Mouse (Mus musculus) heart, embryonic 13.5 days (tissue): Measurements from ENCODE around the gene Slc16a1. TPM values are rescaled to one million over a fixed set of nuclear protein-coding genes. Genes with fewer than 3 reads are reported as not detected.
A peak's percentile ranks its signal among the peaks of the same experiment; 100 is the strongest.
"Not testable (repeated sequence)": the region's sequence is repeated elsewhere in the genome, so short reads cannot be mapped to it uniquely, and the experiment has no call there.

Source experiments
- ATAC-seq: fragments of 200-750 bp; cut with Nextera tagmentation; 2 replicates; pipeline ENCODE4 v1.8.0; 2017; ENCODE audit warnings: moderate TSS enrichment; ENCODE audit not compliant: insufficient number of reproducible peaks, low FRiP score, low TSS enrichment; ENCODE audit errors: extremely low read depth
- H3K27ac ChIP-seq: fragments of 300-500 bp; sonication (generic); replicated peaks from 2 replicates; pipeline ENCODE4 v1.5.1; 2015; ENCODE audit warnings: moderate library complexity, mild to moderate bottlenecking, inconsistent platforms
- H3K27me3 ChIP-seq: fragments of 300-500 bp; sonication (generic); replicated peaks from 2 replicates; pipeline ENCODE4 v1.6.1; 2015; ENCODE audit warnings: mild to moderate bottlenecking, inconsistent platforms
- H3K36me3 ChIP-seq: fragments of 300-500 bp; sonication (generic); 2 replicates; pipeline ENCODE4 v1.6.1; 2015; ENCODE audit warnings: mild to moderate bottlenecking, inconsistent platforms
- H3K4me1 ChIP-seq: fragments of 300-500 bp; sonication (generic); 2 replicates; pipeline ENCODE4 v1.6.1; 2015; ENCODE audit warnings: inconsistent platforms
- H3K4me2 ChIP-seq: fragments of 300-500 bp; sonication (generic); 2 replicates; pipeline ENCODE4 v1.6.1; 2015; ENCODE audit warnings: inconsistent platforms, mild to moderate bottlenecking, moderate library complexity
- H3K4me3 ChIP-seq: fragments of 300-500 bp; sonication (generic); 2 replicates; pipeline ENCODE4 v1.5.1; 2015; ENCODE audit warnings: moderate library complexity, mild to moderate bottlenecking, inconsistent platforms
- H3K9ac ChIP-seq: fragments of 300-500 bp; sonication (generic); 2 replicates; pipeline ENCODE4 v1.6.1; 2015; ENCODE audit warnings: inconsistent platforms, mild to moderate bottlenecking, moderate library complexity
- H3K9me3 ChIP-seq: fragments of 300-500 bp; sonication (generic); 2 replicates; pipeline ENCODE4 v1.6.1; 2016; ENCODE audit warnings: inconsistent platforms
- WGBS: fragments of 180-500 bp; shearing (Covaris S2); methylation state at CpG from one replicate; pipeline ENCODE4 v1.1.7; 2015; ENCODE audit warnings: mixed read lengths; 5-methylcytosine and 5-hydroxymethylcytosine counted together
- polyA plus RNA-seq: library from polyadenylated mRNA; unstranded; fragments of >200 nt; fragmentation: Nextera tagmentation; extraction: Ambion mirVana; gene quantifications from 2 replicates; pipeline ENCODE4 v1.2.1, GENCODE M21; 2015

Gene Slc16a1
- polyA plus RNA-seq, 1 experiment from 2014 or later: 65.4 TPM

DNA sequence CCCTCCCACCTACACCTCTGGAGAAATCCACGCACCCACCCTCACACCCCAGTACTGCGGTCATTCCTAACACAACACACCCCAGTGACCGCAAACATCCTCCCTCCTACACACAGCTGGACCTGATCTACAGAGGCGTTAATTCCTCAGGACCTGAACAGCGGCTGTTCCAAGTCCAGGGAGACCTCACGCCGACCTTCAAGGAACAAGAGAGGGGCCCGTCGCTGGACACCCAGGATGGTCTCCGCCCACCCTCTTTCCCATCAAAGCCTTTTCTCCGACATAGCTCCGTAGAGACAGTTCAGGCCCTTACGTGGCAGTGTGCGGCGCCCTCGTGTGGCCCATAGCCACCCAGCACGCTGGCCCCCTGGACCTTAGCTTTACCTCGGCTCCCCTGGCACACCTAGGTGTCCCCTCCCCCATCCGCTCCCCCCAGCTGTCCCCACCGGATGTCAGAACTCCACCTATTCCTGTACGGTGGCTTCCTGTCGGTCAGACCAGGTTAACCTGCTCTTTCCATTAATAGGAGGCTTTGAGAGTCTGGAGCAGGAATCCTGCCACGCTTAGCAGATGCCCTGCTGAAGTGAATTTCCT lies 36.9 kb downstream of the Slc16a1 start:
- H3K36me3 ChIP-seq: no peaks in the 10 kb centered on the region
- H3K27me3 ChIP-seq: no peaks in the 10 kb centered on the region
- H3K9ac ChIP-seq: peak overlapping the region; percentile 79
- peak overlapping the region; percentile 57 for H3K4me3 ChIP-seq
- peaks cover 36% of the 10 kb centered on the region for H3K4me1 ChIP-seq
- WGBS: 4% methylated on average over 23 of the region's 23 CpGs
- H3K9me3 ChIP-seq: no peaks in the 10 kb centered on the region
- ATAC-seq: peak; percentile 49; the same call in 1 of the 2 replicates
- 0 out of 2 replicates have a peak overlapping the region, but pooled peaks have one; percentile 66 for H3K27ac ChIP-seq
- peak overlapping the region; percentile 83 for H3K4me2 ChIP-seq

DNA sequence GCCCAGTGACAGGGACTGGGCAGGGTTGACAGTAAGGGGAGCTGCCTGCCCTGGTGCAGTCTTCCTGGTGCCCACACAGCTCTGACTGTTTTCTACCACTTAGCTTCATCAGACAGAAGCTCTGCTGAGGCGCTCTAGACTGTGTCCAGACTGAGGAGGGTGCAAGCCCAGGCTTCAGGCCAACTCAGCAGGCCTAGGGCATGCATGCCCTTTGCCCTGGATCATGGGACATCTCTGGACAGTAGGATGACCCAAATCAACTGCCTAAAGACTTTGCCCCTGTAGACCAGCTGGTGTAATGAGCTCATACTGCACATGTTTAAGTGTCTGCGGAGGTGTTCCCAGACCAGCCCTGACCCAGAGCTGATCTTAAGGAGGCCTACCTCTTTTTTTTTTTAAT lies 39.3 kb downstream of the Slc16a1 start:
- H3K27ac ChIP-seq: no peak overlapping the region
- no peaks in the 10 kb centered on the region for H3K36me3 ChIP-seq
- peaks cover 23% of the 10 kb centered on the region for H3K4me1 ChIP-seq
- no peak overlapping the region for H3K4me2 ChIP-seq
- 76% methylated on average over 2 of the region's 2 CpGs for WGBS
- no peaks in the 10 kb centered on the region for H3K27me3 ChIP-seq
- H3K4me3 ChIP-seq: no peak overlapping the region
- H3K9ac ChIP-seq: no peak overlapping the region
- no peaks in the 10 kb centered on the region for H3K9me3 ChIP-seq
- no peak for ATAC-seq

DNA sequence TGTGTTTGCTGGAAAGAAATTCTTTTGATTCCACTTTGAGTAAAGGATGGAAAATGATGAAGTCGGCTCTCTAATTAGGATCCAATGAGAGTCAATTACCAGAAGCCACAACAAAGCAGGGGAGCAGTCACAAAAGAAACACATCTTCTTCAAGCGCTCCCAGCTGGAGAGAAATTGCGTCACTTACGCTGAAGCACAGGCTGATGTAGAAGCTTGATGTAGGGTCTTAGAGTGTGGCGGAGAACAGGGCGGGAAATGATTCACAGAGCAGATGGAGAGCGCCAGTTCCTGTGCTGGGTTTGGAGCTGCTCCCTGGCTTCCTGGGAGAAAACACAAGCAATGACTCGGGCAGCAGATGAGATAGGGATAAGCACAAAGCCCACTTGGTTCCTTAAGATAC lies 40.4 kb downstream of the Slc16a1 start:
- no peaks in the 10 kb centered on the region for H3K27me3 ChIP-seq
- 82% methylated on average over 8 of the region's 8 CpGs for WGBS

DNA sequence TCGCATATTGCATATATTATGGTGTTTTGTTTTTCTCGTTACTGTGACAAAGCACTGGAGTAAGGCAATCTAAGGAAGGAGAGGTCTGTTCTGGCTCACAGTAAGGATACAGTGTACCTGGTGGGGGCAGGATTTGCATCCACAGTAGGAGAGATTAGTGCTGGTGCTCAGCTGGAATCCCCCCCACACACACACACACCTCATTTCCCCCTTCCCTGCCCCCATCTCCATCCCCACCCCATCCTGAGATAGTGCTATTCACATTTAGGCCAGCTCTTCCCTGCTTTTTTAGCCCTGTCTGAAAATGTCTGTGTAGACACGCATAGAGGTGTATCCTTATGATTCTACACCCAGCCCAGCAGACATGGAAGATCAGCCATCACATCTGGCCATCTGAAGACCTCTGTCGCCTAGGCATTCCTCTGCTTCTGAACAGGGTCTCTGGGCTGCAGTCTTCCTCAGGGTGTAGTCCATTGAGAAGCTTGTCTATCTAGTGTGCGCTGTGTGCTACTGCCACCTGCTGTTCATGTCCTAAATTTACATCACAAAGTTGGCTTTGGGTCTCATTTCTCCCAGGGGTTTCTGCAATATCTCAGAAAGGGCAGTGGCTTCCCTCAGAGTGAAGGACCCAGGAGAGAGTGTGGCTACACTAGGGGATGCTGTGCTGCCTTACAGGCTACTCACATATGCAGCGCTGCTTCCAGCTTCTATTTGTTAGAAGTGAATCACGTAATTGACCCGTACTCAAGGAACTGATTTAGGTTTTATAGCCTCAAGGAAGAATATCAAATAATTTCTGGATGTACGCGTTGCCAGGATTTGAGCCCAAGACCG lies 44.4 kb downstream of the Slc16a1 start:
- 52% methylated on average over 11 of the region's 11 CpGs for WGBS
- Histone ChIP-seq H3K27ac (no peak overlapping the region), H3K9ac (no peak overlapping the region), H3K27me3 (no peaks in the 10 kb centered on the region), H3K4me3 (no peak overlapping the region), H3K36me3 (no peaks in the 10 kb centered on the region), H3K4me2 (no peak overlapping the region), H3K4me1 (0 out of 2 replicates have a peak, but pooled peaks cover 3% of the 10 kb centered on the region), H3K9me3 (no peaks in the 10 kb centered on the region; the same call in 1 of the 2 replicates)
- no peak for ATAC-seq

More for the DNA sequence above, 40.4 kb downstream of the Slc16a1 start:
- no peak for ATAC-seq
- no peak overlapping the region for H3K9ac ChIP-seq
- H3K4me2 ChIP-seq: no peak overlapping the region
- no peaks in the 10 kb centered on the region for H3K36me3 ChIP-seq
- peaks cover 19% of the 10 kb centered on the region for H3K4me1 ChIP-seq
- no peak overlapping the region for H3K27ac ChIP-seq
- no peaks in the 10 kb centered on the region for H3K9me3 ChIP-seq
- no peak overlapping the region for H3K4me3 ChIP-seq

DNA sequence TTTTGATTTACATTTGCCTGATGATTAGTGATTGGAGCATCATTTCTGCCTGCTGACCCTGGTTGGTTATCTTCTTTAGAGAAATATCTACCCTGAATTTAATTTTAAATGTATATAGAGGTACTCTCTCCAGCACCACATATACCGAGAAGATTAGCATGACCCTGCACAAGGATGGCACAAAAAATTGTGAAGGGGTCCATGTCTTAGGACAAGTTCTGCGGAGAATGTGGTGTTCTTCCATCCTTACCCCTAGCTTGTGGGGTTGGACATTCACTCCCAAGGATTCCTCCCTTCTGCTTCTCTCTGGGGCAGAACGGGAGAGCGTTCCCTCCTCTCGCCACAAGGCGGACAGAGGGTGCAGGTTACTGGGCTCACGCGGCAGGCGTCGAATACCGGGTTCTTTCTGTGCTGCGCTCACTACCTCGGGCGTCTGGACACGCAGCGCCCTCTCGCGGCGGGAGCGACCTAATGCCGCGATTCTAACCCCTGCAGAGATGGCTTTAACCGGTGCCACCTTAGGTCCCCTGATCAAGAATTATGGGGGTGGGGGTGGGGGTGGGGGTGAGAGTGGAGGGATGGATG lies 62.4 kb downstream of the Slc16a1 start:
- Histone ChIP-seq H3K9ac (no peak overlapping the region), H3K9me3 (no peaks in the 10 kb centered on the region), H3K27ac (no peak overlapping the region), H3K4me1 (no peaks in the 10 kb centered on the region), H3K36me3 (no peaks in the 10 kb centered on the region), H3K4me2 (no peak overlapping the region), H3K27me3 (no peaks in the 10 kb centered on the region), H3K4me3 (no peak overlapping the region)
- no peak for ATAC-seq
- 5% methylated on average over 23 of the region's 23 CpGs for WGBS

DNA sequence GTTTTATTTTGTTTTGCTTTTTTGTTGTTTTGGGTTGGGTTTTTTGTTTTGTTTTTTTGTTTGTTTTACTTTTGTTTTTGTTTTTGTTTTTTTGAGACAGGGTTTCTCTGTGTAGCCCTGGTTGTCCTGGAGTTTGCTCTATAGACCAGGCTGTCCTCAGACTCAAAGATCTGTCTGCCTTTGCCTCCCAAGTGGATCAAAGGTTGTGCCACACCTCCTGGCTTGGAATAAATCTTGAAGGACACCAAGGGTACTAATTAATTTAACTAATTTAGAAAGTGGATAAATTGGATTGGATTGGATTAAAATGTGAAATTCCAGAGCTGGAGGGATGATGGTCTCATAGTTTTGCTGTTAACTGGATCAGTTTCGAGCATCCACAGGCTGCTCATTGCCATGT lies 63.3 kb downstream of the Slc16a1 start:
- no peak overlapping the region for H3K9ac ChIP-seq
- no peaks in the 10 kb centered on the region for H3K36me3 ChIP-seq
- no peaks in the 10 kb centered on the region for H3K9me3 ChIP-seq
- H3K4me3 ChIP-seq: no peak overlapping the region
- no peak overlapping the region for H3K4me2 ChIP-seq
- no peaks in the 10 kb centered on the region for H3K27me3 ChIP-seq
- 84% methylated on average over 1 of the region's 1 CpGs for WGBS
- ATAC-seq: no peak
- peaks cover 2% of the 10 kb centered on the region; the same call in 1 of the 2 replicates for H3K4me1 ChIP-seq
- H3K27ac ChIP-seq: no peak overlapping the region

DNA sequence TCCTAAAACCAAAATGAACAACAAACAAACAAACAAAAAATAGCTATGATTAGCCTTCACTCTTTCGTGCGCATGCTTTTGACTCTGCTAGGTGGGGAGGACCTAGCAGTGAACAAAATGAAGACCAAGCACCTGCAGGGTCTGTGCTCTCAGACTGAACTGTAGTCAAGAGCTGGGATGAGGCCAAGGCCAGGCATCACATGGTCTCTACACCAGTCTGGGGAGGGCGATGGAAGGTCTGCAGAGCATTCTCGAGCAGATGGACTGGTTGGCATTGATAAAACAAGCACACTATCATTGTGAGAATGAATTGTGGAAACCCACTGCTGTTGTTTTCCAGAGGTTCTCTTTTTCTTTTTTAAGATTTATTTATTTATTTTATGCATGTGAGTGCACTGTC lies 65.5 kb downstream of the Slc16a1 start:
- H3K27me3 ChIP-seq: no peaks in the 10 kb centered on the region
- H3K4me1 ChIP-seq: peaks cover 12% of the 10 kb centered on the region
- H3K4me2 ChIP-seq: no peak overlapping the region
- H3K36me3 ChIP-seq: no peaks in the 10 kb centered on the region
- no peak for ATAC-seq
- H3K27ac ChIP-seq: no peak overlapping the region
- H3K9ac ChIP-seq: no peak overlapping the region
- H3K4me3 ChIP-seq: no peak overlapping the region
- H3K9me3 ChIP-seq: no peaks in the 10 kb centered on the region
- 81% methylated on average over 4 of the region's 4 CpGs for WGBS

DNA sequence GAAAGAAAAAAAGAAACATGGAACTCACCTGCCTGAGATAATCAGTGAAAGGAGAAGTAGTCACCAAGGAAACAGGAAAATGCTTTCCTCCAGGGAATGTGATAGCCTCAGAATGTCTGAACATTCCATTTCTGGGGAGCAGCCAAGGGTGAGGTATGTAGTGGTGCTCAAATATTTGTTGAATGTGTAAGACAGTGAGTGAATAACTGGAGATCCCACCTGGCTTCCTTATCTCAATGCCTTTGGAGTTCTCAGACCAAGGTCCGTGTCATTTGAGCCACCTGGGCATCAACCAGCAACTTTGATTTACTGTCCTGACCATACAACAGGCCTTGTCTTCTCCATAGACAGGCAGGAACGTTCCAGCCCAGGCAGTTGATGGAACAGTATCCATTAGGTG lies 68.0 kb downstream of the Slc16a1 start:
- no peak overlapping the region for H3K4me3 ChIP-seq
- H3K4me1 ChIP-seq: peaks cover 12% of the 10 kb centered on the region
- ATAC-seq: no peak
- H3K9ac ChIP-seq: no peak overlapping the region
- H3K27ac ChIP-seq: no peak overlapping the region
- no peaks in the 10 kb centered on the region for H3K27me3 ChIP-seq
- H3K4me2 ChIP-seq: no peak overlapping the region
- H3K9me3 ChIP-seq: no peaks in the 10 kb centered on the region
- H3K36me3 ChIP-seq: no peaks in the 10 kb centered on the region
- WGBS: 61% methylated on average over 2 of the region's 2 CpGs

DNA sequence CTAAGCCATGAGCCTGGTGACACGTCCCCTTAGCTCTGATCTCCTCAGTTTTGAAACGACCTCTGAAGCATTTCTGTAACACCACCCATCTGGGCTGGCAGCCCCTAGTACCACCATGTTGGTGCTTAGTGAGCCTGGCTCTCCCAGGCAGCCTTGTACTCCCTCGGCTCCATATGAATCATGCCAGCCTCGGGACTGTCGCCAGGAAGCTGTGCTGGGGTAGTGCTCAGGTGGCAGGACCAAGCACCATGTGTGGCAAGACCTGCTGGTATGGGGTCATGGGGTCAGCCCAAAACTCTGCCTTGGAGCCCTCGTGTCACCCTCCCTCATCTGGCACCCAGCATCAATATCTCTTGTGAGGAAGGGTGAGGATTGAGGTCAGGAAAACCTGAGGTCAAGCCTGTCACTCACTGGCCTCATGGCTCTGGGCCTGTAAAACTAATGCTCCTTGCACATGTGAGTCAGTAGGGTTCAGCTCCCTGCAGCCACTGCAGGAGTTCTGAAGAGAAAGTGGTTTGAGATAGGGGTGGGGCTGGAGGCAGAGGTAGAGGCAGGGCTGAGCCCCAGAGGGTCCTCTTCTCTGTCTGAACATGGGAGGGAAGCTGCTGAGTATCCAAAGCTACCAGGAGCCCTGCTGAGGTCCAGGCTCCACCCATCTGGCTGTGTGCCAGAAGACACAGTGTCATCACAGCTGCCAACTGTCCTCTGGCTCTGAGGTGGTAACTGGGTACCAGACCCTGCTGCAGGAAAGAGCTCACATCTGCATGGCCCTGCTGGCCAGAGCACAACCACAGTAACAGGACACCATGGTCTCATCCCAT lies 68.7 kb downstream of the Slc16a1 start:
- H3K27me3 ChIP-seq, H3K36me3 ChIP-seq, H3K4me3 ChIP-seq, H3K9me3 ChIP-seq, H3K9ac ChIP-seq, H3K4me2 ChIP-seq, H3K27ac ChIP-seq: not testable (repeated sequence)
- peaks cover 12% of the 10 kb centered on the region for H3K4me1 ChIP-seq
- ATAC-seq: 0 out of 2 replicates have a peak, but pooled peaks have one; percentile 31
- 68% methylated on average over 6 of the region's 6 CpGs for WGBS

DNA sequence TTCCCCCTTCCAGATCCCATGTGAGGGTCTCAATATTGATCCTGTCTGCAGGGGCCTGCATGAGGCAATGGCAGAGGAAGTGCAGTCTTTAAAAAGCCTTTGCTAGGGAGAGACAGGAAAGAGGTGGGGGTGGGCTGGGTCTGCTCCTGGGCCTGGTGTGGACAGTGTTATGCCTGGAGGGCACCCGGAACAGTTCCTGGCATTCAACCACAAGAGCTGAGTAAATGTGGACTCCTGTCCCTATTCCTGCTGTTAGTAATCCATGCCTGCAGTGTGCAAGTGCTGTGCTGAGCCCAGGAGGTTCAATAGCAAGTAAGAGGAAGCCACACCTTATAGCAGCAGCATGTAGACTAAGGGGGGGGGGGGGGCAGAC lies 69.3 kb downstream of the Slc16a1 start:
- H3K4me3 ChIP-seq, H3K9ac ChIP-seq, H3K36me3 ChIP-seq, H3K27ac ChIP-seq, ATAC-seq, H3K9me3 ChIP-seq, H3K27me3 ChIP-seq, H3K4me2 ChIP-seq: not testable (repeated sequence)
- 56% methylated on average over 1 of the region's 1 CpGs for WGBS
- peaks cover 12% of the 10 kb centered on the region for H3K4me1 ChIP-seq
